Mouse (Mus musculus): ENCODE data around the gene Fam98b. TPM values are rescaled to one million over a fixed set of nuclear protein-coding genes. Genes with fewer than 3 reads are reported as not detected.

Fam98b gene
- total RNA-seq (2015; ENCODE audit: low replicate concordance) (11.5 and 16.3 TPM in 2 replicates), total RNA-seq (2017; ENCODE audit: low replicate concordance) (0.28 and 4.1 TPM in 2 replicates)

- ATAC-seq (replicated peaks; ENCODE audit: low FRiP score, poor library complexity, severe bottlenecking), result peak; percentile 86
Observed at GRCm38 (mm10) chr2:117249255-117250000, at the start of gene Fam98b. Gene Fam98b, plus strand, starts transcription at chr2:117249739.

GRCm38 (mm10) chr2:117200869-117201338, 48.6 kb upstream of the Fam98b start:
- no peak for ATAC-seq (replicated peaks; ENCODE audit: low FRiP score, poor library complexity, severe bottlenecking)

- ATAC-seq (replicated peaks; ENCODE audit: low FRiP score, poor library complexity, severe bottlenecking), result no peak
Observed at GRCm38 (mm10) chr2:117203350-117203749, 46.2 kb upstream of the Fam98b start.

GRCm38 (mm10) chr2:117204534-117204933, 45.0 kb upstream of the Fam98b start:
- no peak for ATAC-seq (replicated peaks; ENCODE audit: low FRiP score, poor library complexity, severe bottlenecking)

DNA sequence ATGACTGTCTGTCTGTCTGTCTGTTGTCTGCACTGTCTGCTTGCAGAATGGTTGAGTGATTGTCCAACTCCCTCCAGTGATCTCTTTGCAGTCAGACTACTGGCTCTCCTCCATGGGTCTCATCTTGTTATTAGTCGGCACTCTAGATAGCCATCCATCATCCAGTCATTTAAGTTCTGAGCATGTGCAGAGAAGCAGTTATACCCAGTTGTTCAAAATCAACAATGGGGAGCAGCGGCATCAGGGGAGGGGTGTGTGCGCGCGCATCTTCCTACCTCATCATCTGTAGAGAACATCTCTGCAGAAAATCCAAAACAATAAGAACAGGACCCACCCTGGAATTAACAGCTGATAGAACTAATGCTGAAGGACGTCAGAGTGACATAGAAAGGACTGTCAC, 44.5 kb upstream of the Fam98b start:
- no peak for ATAC-seq (replicated peaks; ENCODE audit: low FRiP score, poor library complexity, severe bottlenecking)

DNA sequence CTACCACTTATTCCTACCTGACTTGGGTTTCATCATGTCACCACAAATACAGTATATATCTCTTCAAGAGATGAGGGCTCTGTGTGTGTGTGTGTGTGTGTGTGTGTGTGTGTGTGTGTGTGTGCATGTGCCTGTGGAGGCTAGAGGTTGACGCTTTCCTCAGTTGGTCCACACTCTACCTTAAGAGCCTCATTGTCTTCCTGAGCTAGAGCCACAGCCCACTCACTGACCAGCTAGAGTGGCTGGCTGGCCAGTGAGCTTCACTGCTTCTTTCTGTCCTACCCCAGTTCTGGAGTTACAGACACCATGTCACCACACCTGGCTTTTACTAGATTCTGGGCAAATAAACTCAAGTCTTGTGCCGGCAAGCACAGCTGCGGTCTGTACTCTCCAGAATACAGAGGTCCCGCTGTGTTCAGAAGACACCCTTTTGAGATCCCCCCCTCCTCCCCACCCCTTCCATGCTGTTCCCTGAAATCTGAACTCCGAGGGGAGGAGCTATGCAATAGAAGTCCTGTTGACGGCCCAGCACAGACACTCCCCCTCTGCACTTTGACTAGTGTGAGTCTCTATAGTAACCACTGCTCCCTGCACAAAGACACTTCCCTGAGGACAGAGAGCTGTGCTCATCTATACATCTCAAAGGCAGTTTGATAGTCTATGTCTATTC, 39.0 kb upstream of the Fam98b start:
- no peak for ATAC-seq (replicated peaks; ENCODE audit: low FRiP score, poor library complexity, severe bottlenecking)

GRCm38 (mm10) chr2:117216152-117216551, 33.4 kb upstream of the Fam98b start:
- no peak for ATAC-seq (replicated peaks; ENCODE audit: low FRiP score, poor library complexity, severe bottlenecking)

DNA sequence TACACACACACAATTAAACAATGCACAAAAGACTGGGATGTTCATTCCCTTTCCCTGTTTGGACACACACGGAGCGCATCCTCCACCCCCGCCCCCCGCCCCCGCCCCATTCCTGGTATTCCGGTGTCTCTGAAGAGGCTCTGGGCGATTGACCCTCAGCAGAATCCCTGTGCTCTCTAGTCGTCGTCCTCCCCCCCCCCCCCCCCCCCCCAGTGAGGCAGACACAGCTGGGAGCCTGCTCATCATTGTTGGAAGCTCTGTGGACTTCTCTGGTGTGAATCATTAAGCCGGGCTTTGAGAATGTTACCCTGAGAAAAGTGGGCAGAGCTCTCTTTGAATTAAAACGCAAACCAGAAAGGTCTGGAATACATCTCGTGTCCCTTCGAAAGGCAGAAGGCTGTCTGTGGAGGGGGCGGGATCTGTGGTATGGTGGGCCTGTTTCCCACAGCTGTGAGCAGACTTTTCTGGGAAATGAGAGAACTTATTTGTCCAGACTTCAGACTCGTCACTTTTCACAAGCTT, 31.8 kb upstream of the Fam98b start:
- no peak for ATAC-seq (replicated peaks; ENCODE audit: low FRiP score, poor library complexity, severe bottlenecking)

GRCm38 (mm10) chr2:117219536-117219935, 30.0 kb upstream of the Fam98b start:
- no peak for ATAC-seq (replicated peaks; ENCODE audit: low FRiP score, poor library complexity, severe bottlenecking)

GRCm38 (mm10) chr2:117222651-117223050, 26.9 kb upstream of the Fam98b start:
- no peak for ATAC-seq (replicated peaks; ENCODE audit: low FRiP score, poor library complexity, severe bottlenecking)

DNA sequence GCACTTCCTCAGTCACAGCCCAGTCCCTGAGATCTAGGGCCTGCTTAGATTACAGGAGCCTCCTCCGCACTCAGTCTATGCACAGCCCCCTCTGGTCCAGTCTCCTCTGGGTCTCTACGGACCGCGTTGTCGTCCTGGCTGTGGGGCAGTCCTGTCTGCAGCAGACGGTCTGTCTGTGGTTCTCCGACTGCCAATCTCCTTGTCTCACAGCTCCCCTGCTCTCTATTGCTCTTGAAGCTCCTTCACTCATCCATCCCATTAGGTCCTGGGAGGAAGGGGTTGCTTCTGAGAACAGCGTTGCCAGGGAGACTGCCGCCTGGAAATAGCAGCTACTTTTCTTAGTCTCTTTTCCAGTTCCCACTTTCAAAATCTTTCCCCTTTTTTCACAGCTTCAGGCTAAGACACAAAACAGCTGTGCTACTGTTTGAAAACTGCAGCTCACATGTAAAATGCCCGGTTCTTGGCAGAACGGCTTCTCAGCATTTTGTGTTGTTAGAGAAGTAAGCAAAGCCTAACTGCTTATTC, 20.9 kb upstream of the Fam98b start:
- ATAC-seq (replicated peaks; ENCODE audit: low FRiP score, poor library complexity, severe bottlenecking), result no peak

GRCm38 (mm10) chr2:117230261-117230660, 19.3 kb upstream of the Fam98b start:
- ATAC-seq (replicated peaks; ENCODE audit: low FRiP score, poor library complexity, severe bottlenecking), result no peak

- no peak; the same call in 1 of the 2 replicates for ATAC-seq (replicated peaks; ENCODE audit: low FRiP score, poor library complexity, severe bottlenecking)
Observed at GRCm38 (mm10) chr2:117231257-117231656, 18.3 kb upstream of the Fam98b start.

GRCm38 (mm10) chr2:117241953-117242352, 7.6 kb upstream of the Fam98b start:
- no peak for ATAC-seq (replicated peaks; ENCODE audit: low FRiP score, poor library complexity, severe bottlenecking)

- peak; percentile 48; the same call in 1 of the 2 replicates for ATAC-seq (replicated peaks; ENCODE audit: low FRiP score, poor library complexity, severe bottlenecking)
Observed at GRCm38 (mm10) chr2:117250001-117250510, 517 bp downstream of the Fam98b start.

DNA sequence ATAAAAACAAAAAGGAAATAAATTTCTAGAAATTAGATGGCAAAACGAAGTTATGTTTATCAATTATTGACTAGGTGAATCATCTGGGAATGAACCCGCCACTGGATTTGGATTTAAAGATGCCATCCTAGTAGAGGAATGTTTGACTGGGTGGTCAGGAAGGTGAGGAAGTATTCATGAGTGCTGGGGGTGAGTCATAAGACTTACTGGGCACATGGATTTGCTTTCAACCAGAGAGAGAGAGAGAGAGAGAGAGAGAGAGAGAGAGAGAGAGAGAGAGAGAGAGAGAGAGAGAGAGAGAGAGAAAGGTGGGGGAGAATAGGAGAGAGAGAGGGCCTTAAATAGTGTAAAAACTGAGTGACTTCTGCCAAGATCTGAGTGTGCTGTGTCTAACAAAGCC, 5.9 kb downstream of the Fam98b start:
- ATAC-seq (replicated peaks; ENCODE audit: low FRiP score, poor library complexity, severe bottlenecking), result no peak

DNA sequence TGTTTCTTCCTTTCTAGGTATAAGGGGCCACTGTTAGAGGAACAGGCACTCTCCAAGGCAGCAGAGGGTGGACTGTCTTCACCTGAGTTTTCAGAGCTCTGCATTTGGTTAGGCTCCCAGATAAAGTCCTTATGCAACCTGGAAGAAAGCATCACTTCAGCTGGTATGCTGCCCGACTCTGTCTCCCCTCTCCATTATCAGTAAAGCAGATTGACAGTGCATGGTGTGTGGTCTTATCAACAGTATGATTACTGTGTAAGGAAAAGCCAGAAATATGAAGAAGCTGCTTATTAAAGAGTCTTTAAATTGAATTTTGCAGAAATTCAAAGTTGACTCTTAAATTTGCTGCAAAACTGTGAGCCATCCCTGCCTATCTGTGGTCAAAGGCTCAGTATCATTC, 8.1 kb downstream of the Fam98b start:
- no peak for ATAC-seq (replicated peaks; ENCODE audit: low FRiP score, poor library complexity, severe bottlenecking)

DNA sequence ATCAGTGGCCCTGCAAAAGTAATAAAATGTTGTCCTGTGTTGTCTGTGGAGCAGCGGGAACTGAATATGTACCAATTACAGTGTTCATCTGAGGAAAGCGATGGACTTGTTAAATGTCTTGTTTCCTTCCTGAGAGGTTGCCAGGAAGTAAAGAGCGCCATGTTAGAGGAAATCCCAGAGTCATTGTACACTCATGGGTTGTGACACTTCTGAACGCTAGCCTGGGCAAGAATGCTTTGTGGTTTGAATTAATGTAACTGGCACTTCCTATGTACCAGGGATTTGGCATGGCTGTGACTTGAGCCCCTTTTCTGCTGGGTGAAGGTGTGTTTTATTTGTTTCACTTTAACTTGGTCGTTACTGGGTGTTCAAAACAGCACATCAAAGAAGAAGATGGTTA, 12.6 kb downstream of the Fam98b start:
- ATAC-seq (replicated peaks; ENCODE audit: low FRiP score, poor library complexity, severe bottlenecking), result no peak

DNA sequence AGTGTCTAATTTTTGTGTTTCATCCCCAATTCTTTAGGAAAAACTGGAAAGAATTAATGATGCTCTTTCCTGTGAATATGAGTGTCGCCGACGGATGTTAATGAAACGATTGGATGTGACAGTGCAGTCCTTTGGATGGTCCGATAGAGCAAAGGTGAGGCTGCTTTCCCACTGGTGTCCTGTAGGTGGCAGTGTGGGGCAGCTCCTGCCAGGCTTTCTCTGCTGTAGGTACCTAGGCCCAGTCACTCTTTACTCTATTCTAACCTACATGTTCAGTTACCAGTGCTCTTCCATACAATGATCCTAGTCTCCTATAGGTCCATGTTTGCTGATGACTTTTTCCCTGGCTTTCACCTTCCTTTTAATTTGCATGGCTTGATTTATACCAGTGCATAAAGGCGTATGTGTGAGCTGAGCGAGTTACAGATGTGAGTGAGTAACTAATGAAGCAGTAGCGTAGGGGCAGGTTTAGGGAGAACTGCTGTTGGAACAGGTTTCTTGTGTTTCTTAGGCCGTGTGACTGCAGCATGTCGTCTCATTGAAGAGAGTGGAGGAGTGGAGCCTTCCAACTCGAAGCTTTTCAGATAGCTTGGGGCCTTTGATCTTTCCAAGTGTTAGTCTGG, 14.4 kb downstream of the Fam98b start:
- peak; percentile 91 for ATAC-seq (replicated peaks; ENCODE audit: low FRiP score, poor library complexity, severe bottlenecking)

- ATAC-seq (replicated peaks; ENCODE audit: low FRiP score, poor library complexity, severe bottlenecking), result no peak
Observed at GRCm38 (mm10) chr2:117288291-117288690, 38.8 kb downstream of the Fam98b start.
